Comparison of ENCODE assay signal across 19 mouse cellular contexts in genomic region chr9:28286384-28286783, GRCm38 (mm10).
"Had no signal": no experiment of that assay in that cellular context is flagged by ENCODE, and none has a peak within 500 bp of the region (broad histone marks: within the 10 kb centered on the region; RNA-seq: fewer than 3 reads in every experiment).

No protein-coding gene starts in this region.

- DNase-seq: lung, adult 2 months; lung, postnatal 10 days; lung, postnatal 4 days; midbrain, embryonic 14.5 days; retina, postnatal 1 day; right cerebral cortex, adult 18-20 months; right cerebral cortex, postnatal 25 days; right cerebral cortex, postnatal 4 days; spleen, adult 18-20 months; thymus, adult 18-20 months; thymus, postnatal 14 days; thymus, postnatal 36 days had no signal

- H3K4me2 ChIP-seq: lung, embryonic 15.5 days; midbrain, embryonic 12.5 days; neural tube, embryonic 13.5 days; neural tube, embryonic 15.5 days had no signal

- H3K9me3 ChIP-seq: lung, embryonic 15.5 days; midbrain, embryonic 10.5 days; midbrain, embryonic 12.5 days; neural tube, embryonic 13.5 days; neural tube, embryonic 15.5 days had no signal

- H3K9ac ChIP-seq: lung, embryonic 15.5 days; midbrain, embryonic 12.5 days; neural tube, embryonic 13.5 days; neural tube, embryonic 15.5 days had no signal

- H3K27ac ChIP-seq: lung, embryonic 15.5 days; midbrain, embryonic 10.5 days; midbrain, embryonic 12.5 days; neural tube, embryonic 13.5 days; neural tube, embryonic 15.5 days had no signal

- H3K4me3 ChIP-seq: lung, embryonic 15.5 days; midbrain, embryonic 10.5 days; midbrain, embryonic 12.5 days; myocyte; neural tube, embryonic 13.5 days; neural tube, embryonic 15.5 days had no signal

- H3K36me3 ChIP-seq: lung, embryonic 15.5 days; midbrain, embryonic 10.5 days; midbrain, embryonic 12.5 days; neural tube, embryonic 13.5 days; neural tube, embryonic 15.5 days had no signal

- H3K27me3 ChIP-seq: lung, embryonic 15.5 days; midbrain, embryonic 12.5 days; neural tube, embryonic 13.5 days; neural tube, embryonic 15.5 days had no signal

- ATAC-seq: midbrain, embryonic 16.5 days had no signal

- H3K4me1 ChIP-seq: lung, embryonic 15.5 days; midbrain, embryonic 10.5 days had no signal
